Mouse (Mus musculus): ENCODE data around the gene Vmn2r47. TPM values are rescaled to one million over a fixed set of nuclear protein-coding genes. Genes with fewer than 3 reads are reported as not detected.
"Not testable (repeated sequence)": the region's sequence is repeated elsewhere in the genome, so short reads cannot be mapped to it uniquely, and the experiment has no call there.

The Vmn2r47 gene
- not detected in 2 replicates for total RNA-seq (2021)
- long read RNA-seq, experiment 1, result 0 reads
- long read RNA-seq, experiment 2, result 0 reads

DNA sequence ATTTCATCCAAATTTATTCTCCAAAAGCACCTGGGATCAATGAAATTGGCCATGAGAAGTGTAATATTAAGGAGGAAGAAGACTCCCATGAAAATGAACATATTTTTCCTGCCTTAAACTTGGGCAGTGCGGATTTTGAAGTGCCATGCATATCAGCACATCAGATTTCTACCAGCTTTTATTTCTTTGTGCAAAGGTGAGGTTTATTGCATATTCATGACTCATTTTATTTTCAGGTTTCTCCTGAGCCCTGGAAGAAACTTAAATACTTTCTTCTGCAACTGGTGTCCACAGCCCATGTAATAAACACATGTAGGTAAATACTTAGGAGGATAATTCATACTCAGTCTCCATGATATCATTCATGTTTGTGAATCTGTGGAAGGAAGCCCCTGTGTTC is at the start of gene Vmn2r47:
Vmn2r47 (minus strand) TSS at position 101 of the 400 bp plus-strand sequence.
- not testable (repeated sequence) for DNase-seq

DNA sequence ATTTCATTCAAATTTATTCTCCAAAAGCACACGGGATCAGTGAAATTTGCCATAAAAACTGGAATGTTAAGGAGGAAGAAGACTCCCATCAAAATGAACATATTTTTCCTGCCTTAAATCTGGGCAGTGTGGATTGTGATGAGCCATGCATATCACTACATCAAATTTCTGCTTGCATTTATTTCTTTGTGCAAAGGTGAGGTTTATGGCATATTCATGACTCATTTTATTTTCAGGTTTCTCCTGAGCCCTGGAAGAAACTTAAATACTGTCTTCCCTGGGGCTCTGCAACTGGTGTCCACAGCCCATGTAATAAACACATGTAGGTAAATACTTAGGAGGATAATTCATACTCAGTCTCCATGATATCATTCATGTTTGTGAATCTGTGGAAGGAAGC is 70.7 kb downstream of the Vmn2r47 start, which contains the start of gene Vmn2r46:
Vmn2r46 (minus strand) TSS at position 101 of the 400 bp plus-strand sequence.
- DNase-seq, result not testable (repeated sequence)

Other genes with a start within 250 kb of the Vmn2r47 start
- gene Vmn2r46, start 70.8 kb downstream of the Vmn2r47 start, total RNA-seq (2021), result not detected in 2 replicates
- gene Vmn2r48, start 112.3 kb upstream of the Vmn2r47 start, total RNA-seq (2021), result not detected in 2 replicates
- gene Vmn2r49, start 150.9 kb upstream of the Vmn2r47 start, total RNA-seq (2021), result not detected in 2 replicates
- gene Vmn2r50, start 212.0 kb upstream of the Vmn2r47 start, total RNA-seq (2021), result not detected in 2 replicates